Mouse (Mus musculus): ENCODE results near the gene Serpinh1. TPM values are rescaled to one million over a fixed set of nuclear protein-coding genes. Genes with fewer than 3 reads are reported as not detected.

Serpinh1 gene
- polyA plus RNA-seq, 1 experiment from 2014 or later = 29.6 TPM

GRCm38 (mm10) chr7:99316207-99316606, 36.8 kb downstream of the Serpinh1 start:
- 71% methylated on average over 7 of the region's 7 CpGs for WGBS (ENCODE audit: insufficient replicate concordance)
- Histone ChIP-seq H3K4me2 (ENCODE audit: low read depth, low read length) (no peak overlapping the region), H3K4me1 (ENCODE audit: insufficient read depth) (peaks cover 20% of the 10 kb centered on the region), H3K4me3 (ENCODE audit: low read depth, low read length) (no peak overlapping the region), H3K27me3 (ENCODE audit: insufficient read depth, low read length) (no peaks in the 10 kb centered on the region; the same call in 1 of the 2 replicates), H3K9me3 (ENCODE audit: low read length) (no peaks in the 10 kb centered on the region), H3K9ac (replicated peaks) (no peak overlapping the region), H3K27ac (ENCODE audit: low read depth) (no peak overlapping the region), H3K36me3 (replicated peaks; ENCODE audit: insufficient read depth, low read length) (no peaks in the 10 kb centered on the region)
- ATAC-seq = no peak
- no peak for TF ChIP-seq EP300 (IDR thresholded peaks at IDR 0.05; ENCODE audit: low read depth)
- no peak for TF ChIP-seq CTCF (IDR thresholded peaks at IDR 0.05; ENCODE audit: low read depth)
- DNase-seq = no peak

- Histone ChIP-seq H3K9me3 (ENCODE audit: low read length) (no peaks in the 10 kb centered on the region), H3K27me3 (ENCODE audit: insufficient read depth, low read length) (no peaks in the 10 kb centered on the region), H3K36me3 (replicated peaks; ENCODE audit: insufficient read depth, low read length) (no peaks in the 10 kb centered on the region), H3K4me2 (ENCODE audit: low read depth, low read length) (no peak overlapping the region), H3K4me3 (ENCODE audit: low read depth, low read length) (no peak overlapping the region), H3K4me1 (ENCODE audit: insufficient read depth) (peaks cover 20% of the 10 kb centered on the region), H3K27ac (ENCODE audit: low read depth) (no peak overlapping the region), H3K9ac (replicated peaks) (no peak overlapping the region)
- DNase-seq (no peak), ATAC-seq (no peak)
- 57% methylated on average over 4 of the region's 4 CpGs for WGBS (ENCODE audit: insufficient replicate concordance)
- TF ChIP-seq CTCF (IDR thresholded peaks at IDR 0.05; ENCODE audit: low read depth) = no peak
- no peak for TF ChIP-seq EP300 (IDR thresholded peaks at IDR 0.05; ENCODE audit: low read depth)
These were observed 38.5 kb downstream of the Serpinh1 start for GRCm38 (mm10) chr7:99314565-99314964.

GRCm38 (mm10) chr7:99313253-99313652, 39.8 kb downstream of the Serpinh1 start:
- 61% methylated on average over 8 of the region's 8 CpGs for WGBS (ENCODE audit: insufficient replicate concordance)
- ATAC-seq (0 out of 2 replicates have a peak, but pooled peaks have one; percentile 41), DNase-seq (no peak)
- Histone ChIP-seq H3K27me3 (ENCODE audit: insufficient read depth, low read length) (no peaks in the 10 kb centered on the region), H3K36me3 (replicated peaks; ENCODE audit: insufficient read depth, low read length) (no peaks in the 10 kb centered on the region), H3K27ac (ENCODE audit: low read depth) (no peak overlapping the region), H3K4me1 (ENCODE audit: insufficient read depth) (peaks cover 20% of the 10 kb centered on the region), H3K4me3 (ENCODE audit: low read depth, low read length) (no peak overlapping the region), H3K9ac (replicated peaks) (no peak overlapping the region; the same call in 1 of the 2 replicates), H3K9me3 (ENCODE audit: low read length) (no peaks in the 10 kb centered on the region), H3K4me2 (ENCODE audit: low read depth, low read length) (no peak overlapping the region)
- TF ChIP-seq EP300 (IDR thresholded peaks at IDR 0.05; ENCODE audit: low read depth) = no peak
- no peak for TF ChIP-seq CTCF (IDR thresholded peaks at IDR 0.05; ENCODE audit: low read depth)

- H3K4me3 ChIP-seq (ENCODE audit: low read depth, low read length) = no peak overlapping the region
- ATAC-seq = no peak
- DNase-seq = no peak
- H3K4me1 ChIP-seq (ENCODE audit: insufficient read depth) = peaks cover 20% of the 10 kb centered on the region
- no peak overlapping the region for H3K27ac ChIP-seq (ENCODE audit: low read depth)
- no peaks in the 10 kb centered on the region for H3K36me3 ChIP-seq (replicated peaks; ENCODE audit: insufficient read depth, low read length)
- no peaks in the 10 kb centered on the region for H3K27me3 ChIP-seq (ENCODE audit: insufficient read depth, low read length)
- no peak overlapping the region for H3K9ac ChIP-seq (replicated peaks)
- TF ChIP-seq EP300 (IDR thresholded peaks at IDR 0.05; ENCODE audit: low read depth) (no peak), CTCF (IDR thresholded peaks at IDR 0.05; ENCODE audit: low read depth) (no peak)
- no peaks in the 10 kb centered on the region for H3K9me3 ChIP-seq (ENCODE audit: low read length)
- 52% methylated on average over 8 of the region's 8 CpGs for WGBS (ENCODE audit: insufficient replicate concordance)
- no peak overlapping the region for H3K4me2 ChIP-seq (ENCODE audit: low read depth, low read length)
These were observed 40.3 kb downstream of the Serpinh1 start for GRCm38 (mm10) chr7:99312671-99313143.

- Histone ChIP-seq H3K36me3 (replicated peaks; ENCODE audit: insufficient read depth, low read length) (no peaks in the 10 kb centered on the region), H3K4me2 (ENCODE audit: low read depth, low read length) (no peak overlapping the region), H3K4me3 (ENCODE audit: low read depth, low read length) (no peak overlapping the region), H3K9me3 (ENCODE audit: low read length) (no peaks in the 10 kb centered on the region), H3K4me1 (ENCODE audit: insufficient read depth) (peaks cover 20% of the 10 kb centered on the region), H3K9ac (replicated peaks) (no peak overlapping the region), H3K27ac (ENCODE audit: low read depth) (no peak overlapping the region), H3K27me3 (ENCODE audit: insufficient read depth, low read length) (no peaks in the 10 kb centered on the region)
- TF ChIP-seq CTCF (IDR thresholded peaks at IDR 0.05; ENCODE audit: low read depth) = no peak
- no peak for TF ChIP-seq EP300 (IDR thresholded peaks at IDR 0.05; ENCODE audit: low read depth)
- no peak for ATAC-seq
- DNase-seq = no peak
- WGBS (ENCODE audit: insufficient replicate concordance) = 53% methylated on average over 4 of the region's 4 CpGs
These were observed 41.0 kb downstream of the Serpinh1 start for GRCm38 (mm10) chr7:99312058-99312457.

GRCm38 (mm10) chr7:99311433-99311832, 41.6 kb downstream of the Serpinh1 start:
- whole genome bisulfite sequencing (ENCODE audit: insufficient replicate concordance) = 23% methylated on average over 7 of the region's 7 CpGs
- H3K4me1 ChIP-seq (ENCODE audit: insufficient read depth) = peaks cover 20% of the 10 kb centered on the region
- no peaks in the 10 kb centered on the region for H3K9me3 ChIP-seq (ENCODE audit: low read length)
- ATAC-seq (peak; percentile 71), DNase-seq (no peak)
- H3K9ac ChIP-seq (replicated peaks) = no peak overlapping the region
- no peak for TF ChIP-seq EP300 (IDR thresholded peaks at IDR 0.05; ENCODE audit: low read depth)
- no peak for TF ChIP-seq CTCF (IDR thresholded peaks at IDR 0.05; ENCODE audit: low read depth)
- H3K4me2 ChIP-seq (ENCODE audit: low read depth, low read length) = no peak overlapping the region
- H3K27me3 ChIP-seq (ENCODE audit: insufficient read depth, low read length) = no peaks in the 10 kb centered on the region
- H3K36me3 ChIP-seq (replicated peaks; ENCODE audit: insufficient read depth, low read length) = no peaks in the 10 kb centered on the region
- H3K27ac ChIP-seq (ENCODE audit: low read depth) = no peak overlapping the region
- no peak overlapping the region for H3K4me3 ChIP-seq (ENCODE audit: low read depth, low read length)

GRCm38 (mm10) chr7:99306640-99307039, 46.4 kb downstream of the Serpinh1 start:
- ATAC-seq (no peak), DNase-seq (no peak)
- no peak overlapping the region for H3K27ac ChIP-seq (ENCODE audit: low read depth)
- TF ChIP-seq EP300 (IDR thresholded peaks at IDR 0.05; ENCODE audit: low read depth) = no peak
- TF ChIP-seq CTCF (IDR thresholded peaks at IDR 0.05; ENCODE audit: low read depth) = no peak
- no peak overlapping the region for H3K4me3 ChIP-seq (ENCODE audit: low read depth, low read length)
- 45% methylated on average over 3 of the region's 3 CpGs for WGBS (ENCODE audit: insufficient replicate concordance)
- no peak overlapping the region for H3K9ac ChIP-seq (replicated peaks)
- no peak overlapping the region for H3K4me2 ChIP-seq (ENCODE audit: low read depth, low read length)
- H3K27me3 ChIP-seq (ENCODE audit: insufficient read depth, low read length) = no peaks in the 10 kb centered on the region
- no peaks in the 10 kb centered on the region for H3K36me3 ChIP-seq (replicated peaks; ENCODE audit: insufficient read depth, low read length)
- no peaks in the 10 kb centered on the region; the same call in 1 of the 2 replicates for H3K4me1 ChIP-seq (ENCODE audit: insufficient read depth)
- no peaks in the 10 kb centered on the region for H3K9me3 ChIP-seq (ENCODE audit: low read length)
